ENCODE assay signal across 14 mouse cellular contexts in genomic region chr5:148048200-148048599, GRCm38 (mm10).
"Had no signal": no experiment of that assay in that cellular context is flagged by ENCODE, and none has a peak within 500 bp of the region (broad histone marks: within the 10 kb centered on the region; RNA-seq: fewer than 3 reads in every experiment).

No protein-coding gene starts in this region.

- ATAC-seq: liver, postnatal 0 days; midbrain, embryonic 13.5 days had no signal

- H3K4me3 ChIP-seq: kidney, embryonic 15.5 days; left cerebral cortex, adult 2 months; limb, embryonic 12.5 days; liver, embryonic 13.5 days; lung, embryonic 15.5 days; midbrain, embryonic 13.5 days had no signal

- DNase-seq: kidney, adult 2 months; kidney, postnatal 14 days; liver; liver, embryonic 13.5 days; liver, postnatal 0 days; lung, postnatal 36 days; right cerebral cortex, postnatal 14 days; thymus, postnatal 14 days had no signal

- H3K27me3 ChIP-seq: kidney, embryonic 15.5 days; limb, embryonic 12.5 days; liver, embryonic 13.5 days; lung, embryonic 15.5 days; midbrain, embryonic 13.5 days had no signal

- H3K27ac ChIP-seq: kidney, embryonic 15.5 days; left cerebral cortex, adult 2 months; limb, embryonic 12.5 days; liver, embryonic 13.5 days; lung, embryonic 15.5 days; midbrain, embryonic 13.5 days; stomach, postnatal 0 days had no signal

- H3K4me1 ChIP-seq: kidney, embryonic 15.5 days; limb, embryonic 12.5 days; liver, embryonic 13.5 days; lung, embryonic 15.5 days had no signal
